Mouse (Mus musculus): ENCODE measurements around the gene Pttg1ip.

DNA sequence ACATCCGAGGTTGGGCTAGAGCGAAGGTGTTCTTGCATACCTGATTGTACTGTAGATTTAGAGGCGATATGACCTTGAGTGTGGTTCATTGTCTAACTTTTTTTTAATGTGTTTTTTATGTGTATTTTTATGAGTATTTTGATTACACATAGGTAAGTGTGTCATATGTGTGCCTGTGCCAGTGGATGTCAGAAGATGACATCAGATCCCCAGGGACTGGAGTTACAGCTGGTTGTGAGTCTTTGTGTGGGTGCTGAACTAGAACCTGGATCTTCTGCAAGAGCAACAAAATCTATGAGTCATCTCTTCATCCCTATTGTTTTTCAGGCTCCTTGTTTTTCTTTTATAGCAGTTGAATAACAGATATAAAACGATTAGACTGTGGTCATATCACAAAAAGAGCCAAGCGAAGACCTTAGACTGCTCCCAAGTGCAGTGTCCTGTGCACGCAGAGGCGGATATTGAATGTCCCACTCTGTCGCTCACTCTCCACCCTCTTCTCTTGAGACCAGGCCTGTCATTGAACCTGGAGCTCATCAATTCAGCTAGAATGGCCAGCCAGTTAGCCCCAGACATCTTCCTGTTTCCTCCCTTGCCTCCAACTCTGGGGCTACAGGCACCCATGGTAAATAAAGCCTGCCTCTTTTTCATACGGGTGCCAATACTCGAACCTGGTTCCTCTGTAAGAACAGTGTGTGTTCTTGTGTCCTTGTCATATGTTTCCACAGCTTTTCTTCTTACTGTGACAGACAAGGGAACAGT, 42.3 kb downstream of the Pttg1ip start:
- TF ChIP-seq GATA1 (IDR thresholded peaks at IDR 0.05; ENCODE audit: borderline replicate concordance, low read length) (no peak), CTCF (IDR thresholded peaks at IDR 0.05; ENCODE audit: low read depth, low read length) (no peak), TAL1 (conservative IDR thresholded peaks at IDR 0.05; ENCODE audit: low read depth, low read length) (no peak)
